Mouse (Mus musculus) urinary bladder, adult 2 months (tissue): Measurements from ENCODE around the gene Uap1l1. TPM values are rescaled to one million over a fixed set of nuclear protein-coding genes. Genes with fewer than 3 reads are reported as not detected.
A peak's percentile ranks its signal among the peaks of the same experiment; 100 is the strongest.
"Not testable (repeated sequence)": the region's sequence is repeated elsewhere in the genome, so short reads cannot be mapped to it uniquely, and the experiment has no call there.

Experiments
- DNase-seq: peaks from one replicate; pipeline ENCODE4 v3.0.0; 2022; ENCODE audit warnings: low spot score
- polyA plus RNA-seq: library from polyadenylated mRNA; depleted of rRNA; stranded (reverse); fragments of >200 nt; gene quantifications from 2 replicates; pipeline ENCODE4 v1.2.3, GENCODE M21; 2012; rRNA removed

The Uap1l1 gene
- polyA plus RNA-seq: 36.8 and 38.3 TPM in 2 replicates

- peak; percentile 60 for DNase-seq
Observed at GRCm38 (mm10) chr2:25365091-25365761, at the start of gene Uap1l1. TSS of gene Uap1l1 (minus strand) at chr2:25365682.

GRCm38 (mm10) chr2:25413436-25413835, 48.0 kb upstream of the Uap1l1 start:
- not testable (repeated sequence) for DNase-seq

- DNase-seq: no peak
Observed at GRCm38 (mm10) chr2:25408908-25409307, 43.4 kb upstream of the Uap1l1 start.

DNA sequence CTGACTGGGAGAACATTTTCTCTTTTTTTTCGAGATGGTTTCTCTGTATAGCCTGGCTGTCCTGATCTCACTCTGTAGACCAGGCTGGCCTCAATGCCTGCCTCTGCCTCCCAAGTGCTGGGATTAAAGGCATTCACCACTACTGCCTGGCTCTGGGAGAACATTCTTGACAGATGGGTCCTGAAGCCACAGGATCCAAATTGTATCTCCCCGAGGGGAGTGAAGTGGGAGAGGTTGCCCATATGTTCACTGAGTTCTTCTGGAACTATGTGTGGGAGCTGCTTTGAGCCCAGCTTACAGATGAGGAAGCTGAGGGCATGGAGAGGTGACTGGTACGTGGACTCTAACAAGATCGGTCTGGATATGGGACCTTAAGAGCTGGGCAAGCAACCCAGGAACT, 38.5 kb upstream of the Uap1l1 start:
- DNase-seq: no peak

DNA sequence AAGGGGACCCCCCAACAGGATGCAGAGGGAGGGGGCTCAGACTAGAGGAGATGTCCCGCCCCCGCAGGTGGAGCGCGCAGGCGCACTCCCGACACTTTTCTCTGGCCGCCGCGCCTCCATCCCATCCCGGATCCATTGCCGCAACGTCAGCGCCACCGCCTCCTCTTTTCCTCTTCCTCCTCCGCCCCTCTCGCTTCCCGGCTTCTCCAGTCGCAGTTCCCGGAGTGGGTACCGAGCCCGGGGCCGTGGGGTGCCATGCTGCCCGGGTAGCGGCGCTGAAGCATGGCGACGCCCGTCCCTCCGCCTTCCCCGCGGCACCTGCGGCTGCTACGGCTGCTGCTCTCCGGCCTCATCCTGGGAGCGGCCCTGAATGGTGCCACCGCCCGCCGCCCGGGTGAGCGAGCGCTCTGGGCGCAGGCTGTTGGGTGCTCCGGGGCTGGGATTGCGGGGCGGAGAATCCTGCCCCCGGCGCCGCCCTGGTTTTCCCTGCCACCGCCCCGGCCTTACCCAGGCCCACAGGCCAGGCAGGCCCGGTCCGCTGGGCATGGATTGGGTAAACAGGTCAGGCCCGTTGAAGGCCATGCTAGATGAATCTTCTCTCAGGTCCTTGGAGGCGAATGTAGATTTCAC, 37.6 kb upstream of the Uap1l1 start:
- peak; percentile 56 for DNase-seq

GRCm38 (mm10) chr2:25402377-25402971, 37.0 kb upstream of the Uap1l1 start:
- no peak for DNase-seq

DNA sequence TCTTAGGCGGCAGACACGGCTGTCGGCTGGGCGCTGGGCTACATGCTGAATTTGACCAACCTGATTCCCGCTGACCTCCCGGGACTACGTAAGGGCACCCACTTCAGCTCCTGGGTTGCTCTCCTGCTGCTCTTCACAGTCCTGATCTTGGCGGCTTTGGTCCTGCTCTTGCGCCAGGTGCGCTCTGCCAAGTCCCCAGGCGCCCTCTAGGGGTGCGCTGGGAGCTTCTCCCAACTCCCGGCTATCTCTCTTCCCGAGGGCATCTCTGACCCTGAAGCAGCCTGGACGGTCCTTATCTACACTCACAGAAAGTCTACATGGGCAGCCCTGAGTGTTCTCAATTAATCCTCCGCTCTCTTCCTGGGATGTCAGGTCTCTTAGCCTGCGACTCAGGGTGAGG, 35.3 kb upstream of the Uap1l1 start:
- DNase-seq: no peak

DNA sequence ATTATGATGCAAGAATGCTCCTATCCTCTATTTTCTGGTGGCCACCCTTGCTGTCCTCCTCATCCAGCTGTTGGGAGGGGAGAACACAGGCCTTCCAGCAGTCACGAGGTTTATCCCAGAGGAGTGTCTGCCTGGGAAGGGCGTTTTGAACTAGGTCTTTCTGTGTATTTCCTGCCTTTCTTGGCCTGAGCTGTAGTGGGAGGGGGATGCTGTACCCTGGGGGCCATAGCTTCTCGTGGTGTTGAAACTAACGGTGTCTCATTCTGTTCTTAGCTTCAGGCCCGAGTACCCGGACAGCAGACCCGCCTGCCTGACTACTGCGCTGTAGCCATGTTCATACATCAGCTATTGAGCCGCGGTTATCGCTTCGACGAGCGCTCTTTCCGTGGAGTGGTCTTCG, 34.8 kb upstream of the Uap1l1 start:
- DNase-seq: no peak

DNA sequence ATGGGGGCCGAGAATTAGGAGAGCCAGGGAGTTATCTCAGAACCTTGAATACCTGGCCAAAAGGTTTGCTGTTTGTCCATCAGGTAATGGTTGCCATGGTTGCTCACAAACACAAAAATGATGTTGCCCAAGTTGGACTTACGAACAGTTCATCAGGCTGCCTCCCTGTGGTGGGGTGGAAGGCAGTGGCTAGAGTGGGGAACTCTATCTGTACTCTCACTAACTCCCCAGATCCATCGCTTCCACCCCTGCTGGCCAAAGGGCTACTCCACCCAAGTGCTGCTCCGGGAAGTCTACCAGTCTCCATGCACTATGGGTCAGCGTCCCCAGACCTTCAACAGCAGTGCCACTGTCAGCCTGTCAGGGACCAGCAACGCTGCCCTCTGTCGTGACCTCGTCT, 33.6 kb upstream of the Uap1l1 start, which contains the start of gene Npdc1:
Gene Npdc1 (plus strand): TSS at position 301 of the 400 bp plus-strand sequence.
- no peak for DNase-seq

DNA sequence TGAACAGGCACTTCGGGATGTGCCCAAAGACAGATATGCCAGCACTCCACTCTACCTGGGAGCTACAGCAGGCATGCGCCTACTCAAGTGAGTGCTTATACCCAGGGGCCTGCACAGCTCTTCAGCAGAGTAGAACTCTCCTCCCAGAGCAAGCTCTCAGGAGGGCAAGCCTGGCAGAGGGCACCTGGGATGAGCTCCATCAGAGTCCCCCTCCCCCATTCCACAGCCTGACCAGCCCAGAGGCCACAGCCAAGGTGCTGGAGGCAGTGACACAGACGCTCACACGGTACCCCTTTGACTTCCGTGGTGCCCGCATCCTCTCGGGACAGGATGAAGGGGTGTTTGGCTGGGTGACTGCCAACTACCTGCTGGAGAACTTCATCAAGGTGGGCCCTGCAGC, 32.6 kb upstream of the Uap1l1 start:
- no peak for DNase-seq

GRCm38 (mm10) chr2:25397010-25397409, 31.5 kb upstream of the Uap1l1 start:
- DNase-seq: no peak

DNA sequence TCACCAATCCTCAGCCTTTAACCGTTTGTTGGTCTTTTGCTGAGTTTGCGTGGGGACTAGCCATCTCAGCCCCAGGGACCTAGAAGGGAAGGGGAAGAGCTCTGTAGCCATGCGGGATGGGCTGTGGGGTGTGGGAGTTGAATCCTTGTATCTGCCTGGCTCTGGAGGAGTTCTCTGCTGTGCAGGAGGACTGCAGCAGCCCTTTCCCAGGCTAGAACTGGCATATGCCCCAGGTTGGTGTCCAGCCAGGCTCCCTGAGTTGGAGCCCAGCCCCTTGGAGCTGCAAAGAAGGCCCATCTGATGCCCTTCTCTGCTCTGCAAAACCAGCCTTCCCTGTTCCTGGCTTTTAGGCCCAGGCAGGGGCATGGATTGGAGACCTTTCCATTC, 31.1 kb upstream of the Uap1l1 start:
- DNase-seq: no peak

- peak; percentile 60 for DNase-seq
Observed at GRCm38 (mm10) chr2:25395721-25396596, 30.5 kb upstream of the Uap1l1 start, which contains the start of gene Entpd2. TSS of gene Entpd2 (plus strand) at chr2:25395874.

DNA sequence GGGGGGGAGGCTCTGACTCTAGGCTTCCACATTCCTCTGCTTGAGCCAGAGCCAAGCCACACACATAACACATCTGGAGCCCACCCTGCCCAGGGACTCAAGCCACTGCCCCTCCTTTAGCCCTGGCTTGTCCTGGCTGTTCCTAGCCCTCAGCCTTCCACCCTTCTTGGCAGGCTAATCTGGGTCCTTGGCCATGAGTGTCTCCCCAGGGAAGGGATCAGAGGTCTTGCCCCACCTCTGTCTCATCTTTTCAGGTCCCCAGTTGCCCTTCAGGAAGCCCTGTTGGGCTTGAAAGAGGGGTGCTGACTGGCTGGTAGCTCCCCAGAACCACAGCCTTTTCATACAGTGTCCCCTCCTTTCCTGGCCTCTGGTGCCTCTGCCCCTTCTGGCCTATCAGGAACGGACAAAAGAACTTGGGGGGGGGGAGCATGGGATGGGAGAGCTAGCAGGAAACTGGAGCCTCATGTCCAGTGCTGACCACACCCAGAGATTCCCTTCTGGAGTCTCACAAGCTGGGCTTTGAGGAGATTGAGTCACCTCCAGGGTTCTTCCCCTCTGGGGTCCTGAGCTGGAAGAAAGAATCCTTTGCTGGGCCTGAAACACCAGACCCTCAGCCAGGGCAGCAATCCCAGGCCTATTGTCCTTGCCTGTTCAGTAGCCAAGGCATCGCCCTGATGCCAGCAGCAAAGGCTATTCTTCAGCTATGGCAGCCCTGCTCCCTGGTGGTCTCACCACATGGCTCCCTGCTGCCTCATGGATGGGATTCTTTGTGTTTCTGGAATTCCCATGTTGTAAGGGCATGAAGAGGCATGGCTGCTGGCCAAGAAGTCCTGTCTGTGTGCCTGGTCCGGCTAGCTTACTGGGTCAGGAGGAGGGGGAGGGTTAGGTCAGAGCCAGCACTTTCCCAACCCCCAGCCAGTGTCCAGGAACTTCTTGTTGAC, 29.1 kb upstream of the Uap1l1 start:
- no peak for DNase-seq

- no peak for DNase-seq
Observed at GRCm38 (mm10) chr2:25391266-25391665, 25.8 kb upstream of the Uap1l1 start.

- DNase-seq: no peak
Observed at GRCm38 (mm10) chr2:25384492-25384891, 19.0 kb upstream of the Uap1l1 start.

DNA sequence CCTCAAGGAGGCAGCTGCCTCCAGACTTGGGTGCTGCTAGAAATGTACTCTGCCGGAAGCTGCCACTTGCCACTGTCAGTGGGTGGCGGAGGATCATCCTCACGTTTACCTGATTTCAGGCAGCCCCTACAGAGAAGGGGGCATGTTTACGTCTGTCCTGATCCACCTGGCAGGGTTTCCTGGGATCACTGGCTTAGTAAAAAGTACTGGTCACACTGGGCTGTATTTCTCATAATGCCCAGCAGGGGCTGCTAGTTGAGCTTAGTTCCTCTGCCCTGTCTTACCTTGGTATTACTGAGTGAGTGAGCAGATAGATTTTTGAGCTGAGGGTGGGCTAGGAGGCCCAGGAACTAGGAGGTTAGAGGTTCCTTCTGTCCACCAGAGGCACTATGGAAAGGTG, 11.1 kb upstream of the Uap1l1 start:
- DNase-seq: no peak

DNA sequence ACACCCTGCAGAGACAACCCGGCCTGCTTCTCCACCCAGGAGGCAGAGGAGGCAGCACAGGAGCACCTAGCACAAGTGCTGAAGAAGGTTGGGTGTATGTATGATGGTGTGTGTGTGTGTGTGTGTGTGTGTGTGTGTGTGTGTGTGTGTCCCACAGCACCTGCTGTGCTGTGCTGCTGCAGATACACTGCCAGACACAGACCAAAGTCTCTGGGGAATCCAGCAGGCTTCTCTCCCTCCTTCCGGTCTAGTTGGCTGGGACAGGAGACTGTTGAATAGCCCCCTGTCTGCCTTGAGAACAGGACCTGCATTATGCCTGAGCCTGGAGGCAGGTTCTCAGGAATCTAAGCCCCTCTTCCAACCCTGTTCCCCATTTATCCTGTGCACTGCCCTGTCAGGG, 7.9 kb upstream of the Uap1l1 start:
- no peak for DNase-seq

DNA sequence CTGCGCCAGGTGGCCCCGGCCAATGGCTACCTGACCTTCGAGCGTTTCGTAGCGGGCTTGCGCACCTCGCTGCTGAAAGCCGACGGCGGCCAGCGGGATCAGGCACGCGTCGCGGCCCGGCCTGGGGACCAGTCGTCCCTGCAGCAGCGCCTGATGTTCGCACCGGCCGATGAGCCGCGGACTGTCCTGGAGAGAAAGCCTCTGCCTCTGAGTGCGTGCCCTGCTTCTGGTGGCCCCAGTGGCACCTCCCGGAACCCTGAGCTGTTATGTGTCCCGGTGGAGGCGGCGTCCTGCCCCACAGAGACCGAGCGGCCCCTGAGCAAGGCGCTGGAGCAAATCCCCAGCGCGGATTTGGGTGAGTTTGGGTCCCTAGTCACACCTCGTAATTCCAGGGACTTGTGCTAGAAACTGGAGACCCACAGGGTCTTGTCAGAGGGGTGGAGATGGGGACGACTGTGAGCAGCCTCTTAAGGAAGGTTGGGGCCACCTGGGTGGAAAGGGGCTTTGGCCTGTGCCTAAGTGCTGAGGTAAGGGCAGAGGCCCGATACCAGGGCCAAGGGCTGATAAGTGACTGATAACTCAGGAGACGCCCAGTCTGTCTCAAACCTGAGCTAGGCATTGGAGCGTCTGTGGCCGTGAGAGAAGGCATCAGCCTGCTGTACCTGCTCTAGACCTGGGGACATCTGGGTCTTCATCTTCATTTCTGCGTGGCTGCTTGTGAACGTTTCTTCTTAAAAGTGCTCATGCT, 7.3 kb upstream of the Uap1l1 start:
- DNase-seq: no peak
